Mouse (Mus musculus) brain, adult 10 weeks (tissue): Measurements from ENCODE around the gene Camk2n1. TPM values are rescaled to one million over a fixed set of nuclear protein-coding genes. Genes with fewer than 3 reads are reported as not detected.

Source experiments
- polyA plus RNA-seq: library from polyadenylated mRNA; stranded (reverse); fragments of 350-450 nt; fragmentation: Illumina TruSeq; extraction: RNeasy Lipid Tissue Mini Kit (QIAGEN cat#74804); gene quantifications from one replicate; pipeline ENCODE4 v1.2.3, GENCODE M21; 2015; ENCODE audit warnings: low read depth, low replicate concordance

Gene Camk2n1
- 1,117 TPM for polyA plus RNA-seq

GRCm38 (mm10) chr4:138453753-138454570 is at the start of gene Camk2n1:
Gene Camk2n1, plus strand, starts transcription at chr4:138454314.

DNA sequence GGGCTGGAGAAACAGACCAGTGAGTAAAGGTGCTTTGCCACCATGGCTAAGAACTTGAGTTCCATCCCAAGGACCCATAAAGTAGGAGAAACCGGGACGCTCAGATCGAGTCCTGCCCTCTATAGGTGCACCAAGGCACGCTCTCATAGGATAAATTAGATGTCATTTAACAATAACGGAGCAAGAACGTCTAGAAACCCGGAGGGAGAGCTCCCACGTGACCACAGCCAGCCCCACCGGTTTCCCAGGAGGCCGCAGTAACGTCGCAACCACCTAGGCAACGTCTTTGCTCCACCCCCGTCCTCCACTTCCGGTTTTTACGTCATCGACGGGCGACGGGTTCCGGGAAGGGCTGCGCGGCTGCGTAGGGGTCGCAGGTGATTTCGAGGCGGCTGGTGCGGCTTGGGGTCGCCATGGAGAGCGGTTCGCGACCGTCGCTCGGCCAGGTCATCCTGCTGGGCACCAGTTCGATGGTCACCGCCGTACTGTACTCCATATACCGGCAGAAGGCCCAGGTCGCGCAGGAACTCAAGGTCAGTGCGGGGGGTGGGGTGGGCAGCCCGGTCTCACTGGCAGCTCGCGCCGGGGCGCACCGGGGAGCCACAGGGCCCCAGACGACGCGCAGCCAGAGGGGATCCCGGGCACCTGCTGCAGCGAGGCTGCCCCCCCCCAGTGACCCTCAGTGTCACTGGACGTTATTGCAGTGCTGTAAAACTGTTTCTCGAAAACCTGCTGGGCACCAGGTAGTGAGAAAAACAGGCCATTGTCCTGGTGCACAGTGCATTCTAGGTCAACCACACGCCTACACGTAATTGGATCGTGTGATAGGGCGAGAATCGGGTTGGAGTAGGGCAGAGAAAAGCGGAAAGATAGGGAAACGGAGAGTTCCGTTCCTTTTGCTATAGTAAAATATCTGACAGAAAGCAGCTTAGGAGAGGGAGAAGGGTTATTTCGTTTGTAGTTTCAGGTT is 19.5 kb upstream of the Camk2n1 start, which contains the start of gene Mul1:
Gene Mul1 (plus strand): TSS at position 325 of the 970 bp plus-strand sequence.

Other genes with a start within 250 kb of the Camk2n1 start
- gene Hp1bp3, start 238.0 kb upstream of the Camk2n1 start, polyA plus RNA-seq, result 209 TPM
- gene Sh2d5, start 203.9 kb upstream of the Camk2n1 start, polyA plus RNA-seq, result 73.9 TPM
- 21.6 TPM for gene Kif17, start 203.9 kb upstream of the Camk2n1 start, polyA plus RNA-seq
- gene Ddost, start 149.6 kb upstream of the Camk2n1 start, polyA plus RNA-seq, result 112 TPM
- gene Pink1, start 128.0 kb upstream of the Camk2n1 start, polyA plus RNA-seq, result 413 TPM
- 4.9 TPM for gene Cda, start 86.3 kb upstream of the Camk2n1 start, polyA plus RNA-seq
- 18.7 TPM for gene Fam43b, start 57.8 kb upstream of the Camk2n1 start, polyA plus RNA-seq
- 30.1 TPM for gene Mul1, start 19.6 kb upstream of the Camk2n1 start, polyA plus RNA-seq
- 2.4 TPM for gene Vwa5b1, start 181.6 kb downstream of the Camk2n1 start, polyA plus RNA-seq